Mouse (Mus musculus) lung, postnatal 25 days (tissue): ENCODE measurements at regions not wholly inside any gene's neighbourhood (a gene's known extent, or its start where the extent isn't known, plus 50 kb on each side); places are given as distances from the start of the nearest gene placed in this dataset.

Source experiments
- DNase-seq: peaks from one replicate; pipeline ENCODE4 v3.0.0; 2022; ENCODE audit warnings: low spot score

DNA sequence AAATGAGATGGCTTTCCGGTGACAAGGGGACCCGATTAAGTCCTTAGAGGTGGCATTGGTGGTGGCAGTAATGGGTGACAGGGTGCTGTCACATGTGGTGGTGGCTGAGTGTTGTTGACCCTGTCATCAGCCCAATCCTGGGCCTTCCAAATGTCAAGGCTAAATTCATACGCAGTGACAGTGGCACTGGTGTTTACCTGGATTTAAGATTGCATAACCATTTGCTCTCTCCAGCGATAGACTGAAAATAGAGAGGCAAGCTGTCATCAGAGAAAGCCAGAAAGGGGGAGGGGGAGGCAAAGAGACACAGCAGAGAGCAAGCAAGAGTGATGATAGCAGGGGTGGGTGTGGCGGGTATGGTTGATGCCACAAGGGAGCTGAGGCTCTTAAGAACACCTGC, 215.1 kb downstream of the Suds3 start:
- no peak for DNase-seq

DNA sequence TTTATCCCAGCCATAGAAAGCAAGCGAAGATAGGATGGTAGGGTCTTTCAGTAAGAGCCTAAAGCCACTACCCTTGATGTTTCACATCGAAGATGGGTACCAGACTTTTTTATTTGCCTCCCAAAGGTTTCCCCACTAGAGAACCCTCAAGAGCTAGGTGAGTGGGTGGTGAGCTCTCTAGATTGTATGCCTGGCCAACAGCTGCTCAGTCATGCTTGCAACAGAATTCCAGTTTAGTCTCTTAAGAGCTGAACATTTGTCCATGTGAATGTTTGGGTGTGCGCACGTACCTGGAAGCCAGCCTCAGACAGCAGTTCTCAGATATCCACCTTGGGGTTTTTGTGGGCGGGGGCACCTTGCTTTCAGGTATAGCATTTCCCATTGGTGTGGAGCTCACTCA, 218.5 kb downstream of the Suds3 start:
- no peak for DNase-seq

DNA sequence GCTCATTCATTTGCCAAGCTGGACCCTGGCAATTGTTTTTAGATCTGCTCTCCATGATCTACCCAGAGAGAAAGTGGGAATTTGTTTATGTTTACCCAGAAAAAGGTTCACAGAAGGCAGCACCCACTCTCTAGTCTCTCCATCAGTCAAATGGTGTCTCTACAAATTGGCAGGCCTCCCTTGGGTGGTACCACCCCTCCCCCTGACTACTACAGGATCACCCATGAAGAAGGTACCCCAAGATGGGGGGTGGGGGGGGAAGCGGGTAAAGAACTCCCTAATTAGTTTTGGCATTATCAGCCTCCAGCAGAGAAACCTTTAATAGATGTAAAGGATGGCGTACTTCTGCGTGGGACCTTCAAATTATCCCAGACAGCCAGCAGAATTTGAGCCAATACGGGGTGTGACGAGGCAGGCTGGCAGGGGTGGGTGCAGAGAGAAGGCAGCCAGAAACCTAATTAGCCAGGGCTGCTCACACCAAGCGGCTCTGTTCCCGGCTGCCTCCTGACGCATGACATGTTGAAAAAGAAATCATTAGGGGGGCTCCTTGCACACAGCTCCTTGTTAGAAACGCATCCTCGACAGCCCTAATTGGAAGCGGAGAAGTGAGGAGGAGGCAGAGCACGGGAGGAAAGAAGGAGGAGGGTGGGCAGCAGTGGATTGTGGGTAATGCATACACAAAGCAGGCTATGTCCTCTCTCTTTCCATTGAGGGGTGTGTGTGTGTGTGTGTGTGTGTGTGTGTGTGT, 220.7 kb downstream of the Suds3 start:
- no peak for DNase-seq

DNA sequence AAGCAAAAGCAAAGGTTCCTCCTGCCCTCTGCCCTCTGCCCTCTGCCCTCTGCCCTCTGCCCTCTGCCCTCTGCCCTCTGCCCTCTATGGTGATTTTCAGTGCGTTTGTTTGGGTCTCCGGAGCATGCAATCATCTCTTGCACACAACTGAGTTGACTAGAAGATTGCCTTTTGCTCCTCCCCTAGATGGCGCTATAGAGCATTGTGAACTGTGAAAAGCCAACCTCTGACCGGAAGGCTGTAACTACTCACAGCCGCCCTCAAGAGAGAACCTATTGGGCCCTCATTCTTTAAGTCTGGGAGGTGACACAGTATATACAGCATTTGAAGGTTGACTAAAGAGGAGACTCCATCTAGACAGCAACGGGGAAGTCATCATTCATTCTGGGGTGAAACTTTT, 221.3 kb downstream of the Suds3 start:
- no peak for DNase-seq

DNA sequence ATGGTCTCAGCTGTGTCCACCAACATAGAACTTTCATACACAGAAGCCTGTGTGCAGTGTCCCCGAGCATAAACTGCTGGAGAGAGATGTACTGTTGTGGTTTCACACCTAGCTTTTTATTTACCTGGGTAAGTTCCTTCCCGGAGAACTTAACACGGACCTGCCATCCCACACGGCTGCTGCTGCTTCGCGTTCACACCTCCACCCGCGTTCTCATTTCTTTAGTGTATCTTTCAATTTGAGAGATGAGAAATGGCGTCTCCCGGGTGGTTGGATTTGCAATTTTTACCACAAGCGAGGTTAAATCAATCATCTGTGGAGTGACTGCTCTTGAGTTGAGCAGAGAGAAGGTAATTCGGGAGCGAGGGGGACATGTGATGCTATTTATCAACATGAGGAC, 223.0 kb downstream of the Suds3 start:
- no peak for DNase-seq

DNA sequence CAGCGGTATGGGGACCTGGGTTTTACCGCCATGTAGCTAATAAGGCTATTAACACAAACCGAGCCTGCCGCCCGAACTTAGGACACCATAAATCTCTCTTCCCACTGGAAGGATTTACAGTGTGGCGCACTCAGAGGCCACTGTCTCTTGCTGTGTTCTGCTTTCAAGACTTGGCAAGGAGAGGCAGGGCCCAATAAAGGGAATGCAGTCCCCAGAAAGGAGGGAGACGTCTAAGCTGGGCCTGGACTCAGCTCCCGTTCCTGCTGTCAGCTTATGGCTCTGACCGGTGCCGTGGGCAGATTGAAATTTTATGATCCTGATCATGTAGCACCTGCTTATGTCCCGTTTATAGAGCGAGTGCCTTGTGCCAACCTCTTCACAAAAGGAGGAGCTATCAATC, 226.7 kb downstream of the Suds3 start:
- DNase-seq: no peak

DNA sequence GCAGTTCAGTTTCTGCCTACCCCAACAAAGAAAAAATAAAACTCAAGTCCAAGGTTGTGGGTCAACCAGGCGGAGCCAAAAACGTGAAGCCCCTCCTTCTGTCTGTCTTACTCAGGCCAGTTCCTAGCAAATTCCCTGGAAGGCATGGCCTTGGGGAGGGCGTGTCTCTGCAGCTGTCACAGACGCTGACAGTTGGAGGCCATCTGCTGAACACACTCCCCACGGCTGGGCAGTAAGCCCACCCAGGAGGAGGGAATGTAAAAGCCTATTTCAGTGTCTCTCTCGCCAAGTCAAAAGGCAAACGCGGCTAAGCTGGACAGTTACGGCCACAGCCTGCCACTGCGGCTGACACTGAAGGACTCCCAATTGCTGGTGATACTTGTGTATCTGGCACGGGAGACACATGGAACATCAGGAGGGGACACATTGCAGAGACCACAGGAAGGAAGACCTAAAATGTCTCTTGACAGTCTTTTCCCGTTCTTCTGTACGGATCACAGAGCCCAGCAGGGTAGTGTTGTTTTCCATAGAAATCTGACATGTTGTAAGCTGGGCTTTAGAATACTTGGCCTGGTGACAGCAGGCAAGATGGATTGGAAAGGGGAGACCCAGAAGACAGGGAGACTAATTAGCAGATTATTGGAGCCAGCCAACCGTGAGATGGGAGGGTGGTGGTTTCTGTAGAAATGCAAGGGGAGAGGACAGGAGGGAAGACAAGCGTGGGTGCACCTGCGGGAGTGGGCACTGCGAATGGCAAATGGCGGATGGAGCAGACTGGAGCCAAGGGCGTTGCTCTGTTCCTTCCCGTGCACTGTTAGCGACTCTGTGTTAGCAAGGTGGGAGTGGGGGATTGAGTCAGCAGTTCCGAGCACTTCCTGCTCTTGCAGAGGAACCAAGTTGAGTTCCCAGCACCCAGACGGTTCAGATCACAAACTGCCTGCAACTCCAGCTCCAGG, 229.5 kb downstream of the Suds3 start:
- DNase-seq: peak; percentile 1

DNA sequence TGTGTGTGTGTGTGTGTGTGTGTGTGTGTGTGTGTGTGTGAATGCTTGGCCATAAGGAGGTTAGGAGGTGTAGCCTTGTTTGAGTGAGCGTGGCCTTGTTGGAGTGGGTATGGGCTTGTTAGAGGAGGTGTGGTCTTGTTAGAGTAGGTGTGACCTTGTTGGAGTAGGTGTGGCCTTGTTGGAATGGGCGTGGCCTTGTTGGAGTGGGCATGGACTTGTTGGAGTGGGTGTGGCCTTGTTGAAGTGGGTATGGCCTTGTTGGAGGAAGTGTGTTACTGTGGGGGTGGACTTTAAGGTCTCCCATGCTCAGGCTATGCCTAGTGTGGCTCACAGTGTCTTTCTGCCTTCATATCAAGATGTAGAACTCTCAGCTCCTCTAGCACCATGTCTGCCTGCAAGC, 236.2 kb downstream of the Suds3 start:
- DNase-seq: no peak

DNA sequence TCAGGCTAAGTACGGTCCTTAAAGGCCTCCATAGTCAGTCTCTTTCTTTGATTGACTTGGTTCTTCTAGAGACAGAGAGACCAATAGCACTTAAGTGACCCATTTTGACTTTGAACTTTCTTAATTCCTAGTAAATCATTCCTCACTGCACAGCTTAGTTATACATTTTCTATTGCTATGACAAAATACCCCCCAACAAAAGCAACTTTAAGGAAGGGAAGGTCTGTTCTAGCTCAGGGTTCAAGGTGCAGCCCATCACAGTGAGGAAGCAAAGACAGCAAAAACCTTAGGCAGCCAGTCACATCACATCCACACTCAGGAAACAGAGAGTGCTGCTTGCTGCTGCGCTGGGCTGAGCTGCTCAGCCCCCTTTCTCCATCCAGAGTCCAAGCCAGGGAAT, 241.0 kb downstream of the Suds3 start:
- no peak for DNase-seq

DNA sequence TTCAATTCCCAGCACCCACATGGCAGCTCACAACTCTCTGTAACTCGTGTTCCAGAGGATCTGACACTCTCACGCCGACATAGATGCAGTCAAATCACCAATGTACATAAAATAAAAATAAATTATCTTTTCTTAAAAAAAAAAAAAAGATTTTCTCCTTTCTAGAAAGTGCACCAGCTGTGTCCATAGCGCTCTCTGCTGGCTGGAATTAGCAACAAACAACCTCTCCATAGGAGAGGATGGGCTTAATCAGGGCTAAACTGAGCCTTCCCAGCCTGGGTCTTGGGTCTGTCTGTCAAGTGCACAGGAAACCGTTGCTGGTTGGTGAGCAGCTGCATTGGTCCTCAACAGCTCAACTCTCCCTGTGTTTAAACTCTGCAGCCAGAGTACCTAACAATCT, 247.8 kb downstream of the Suds3 start:
- DNase-seq: no peak

DNA sequence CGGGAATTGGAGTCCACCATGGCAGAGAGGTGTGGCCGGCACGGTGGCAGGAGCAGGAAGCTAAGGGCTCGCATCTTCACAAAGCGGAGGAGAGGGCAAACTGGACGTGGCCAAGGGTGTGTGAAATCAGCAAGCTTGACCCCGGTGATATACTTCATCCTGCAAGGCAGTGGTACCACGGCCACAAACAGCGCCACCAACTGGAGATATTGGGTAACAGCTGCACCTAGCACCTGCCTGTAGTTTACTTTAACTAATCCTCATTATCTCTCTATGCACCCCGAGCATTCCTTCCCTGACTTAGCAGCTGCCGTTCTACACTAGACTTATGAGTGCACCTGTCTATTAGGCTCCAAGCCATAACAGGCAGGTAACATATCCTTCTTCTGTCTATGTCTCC, 251.6 kb downstream of the Suds3 start:
- DNase-seq: no peak

DNA sequence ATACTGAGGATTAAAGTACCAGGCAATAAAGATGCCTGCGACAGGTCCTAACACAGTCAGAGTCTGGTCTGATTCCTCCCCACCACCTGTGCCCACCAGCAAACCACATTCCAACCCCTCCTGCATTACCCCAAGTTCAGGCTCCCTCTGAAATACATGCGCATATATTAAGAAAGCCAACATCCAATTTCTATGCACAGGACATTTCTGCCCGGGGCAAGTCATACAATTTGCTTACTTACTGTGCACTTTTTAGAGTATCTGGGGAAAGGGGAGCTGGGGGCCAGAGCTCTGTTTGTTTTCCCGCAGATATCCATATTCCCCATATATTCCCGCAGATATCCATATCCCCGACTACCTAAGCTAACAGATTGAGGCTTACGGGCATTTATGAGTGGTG, 261.1 kb upstream of the Srrm4 start:
- no peak for DNase-seq

DNA sequence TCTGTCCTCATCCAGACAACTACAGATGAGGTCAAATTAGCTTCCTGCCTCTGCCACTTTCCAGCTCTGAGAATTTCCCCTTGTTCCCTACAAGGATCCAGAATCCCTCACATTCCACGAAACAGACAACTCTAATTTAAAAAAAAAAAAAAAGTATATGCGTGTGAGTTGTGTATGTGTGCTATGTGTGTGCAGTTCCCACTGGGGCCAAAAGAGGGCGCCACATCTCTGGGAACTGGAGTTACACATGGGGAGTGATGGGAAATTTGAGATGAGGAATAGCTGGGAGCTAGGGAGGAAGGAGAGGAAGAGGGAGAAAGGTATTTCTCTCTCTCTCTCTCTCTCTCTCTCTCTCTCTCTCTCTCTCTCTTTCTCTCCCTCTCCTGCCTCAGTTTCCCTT, 240.3 kb upstream of the Srrm4 start:
- DNase-seq: no peak

DNA sequence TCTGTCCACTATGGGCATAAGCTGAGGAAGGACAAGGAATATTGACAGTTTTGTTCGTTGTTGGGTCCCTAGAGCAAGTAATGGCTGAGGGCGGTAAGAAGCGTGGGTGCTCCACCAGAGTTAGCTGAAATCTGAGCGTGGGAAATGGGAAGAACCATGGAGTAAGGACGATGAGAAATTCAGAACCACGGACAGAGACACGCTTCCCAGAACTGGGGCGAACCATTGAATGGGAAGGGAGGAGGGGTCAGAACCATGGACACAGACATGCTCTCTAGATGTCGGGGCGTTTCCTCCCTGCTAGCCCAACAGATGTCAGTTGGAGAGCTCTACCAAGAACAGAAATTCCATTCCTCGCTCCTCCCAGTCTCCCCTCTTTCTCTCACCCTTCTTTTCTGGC, 238.2 kb upstream of the Srrm4 start:
- no peak for DNase-seq

DNA sequence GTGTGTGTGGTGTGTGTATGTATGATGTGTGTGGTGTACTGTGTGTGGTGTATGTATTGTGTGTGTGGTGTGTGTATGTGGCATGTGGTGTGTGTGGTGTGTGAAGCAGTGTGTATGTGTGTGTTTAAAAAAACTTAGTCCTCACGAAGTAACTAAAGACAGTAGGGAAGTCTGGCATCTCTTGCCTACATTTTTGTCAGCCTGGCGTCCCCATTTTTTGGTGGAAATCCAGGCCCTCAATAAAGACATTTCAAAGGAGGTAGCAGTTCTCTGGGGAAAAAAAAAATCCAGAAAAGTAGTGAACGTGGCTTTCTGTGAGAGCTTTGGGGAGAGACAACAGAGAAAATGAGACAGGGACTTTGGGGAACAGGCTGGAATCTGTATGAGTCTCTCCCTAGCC, 231.6 kb upstream of the Srrm4 start:
- no peak for DNase-seq

DNA sequence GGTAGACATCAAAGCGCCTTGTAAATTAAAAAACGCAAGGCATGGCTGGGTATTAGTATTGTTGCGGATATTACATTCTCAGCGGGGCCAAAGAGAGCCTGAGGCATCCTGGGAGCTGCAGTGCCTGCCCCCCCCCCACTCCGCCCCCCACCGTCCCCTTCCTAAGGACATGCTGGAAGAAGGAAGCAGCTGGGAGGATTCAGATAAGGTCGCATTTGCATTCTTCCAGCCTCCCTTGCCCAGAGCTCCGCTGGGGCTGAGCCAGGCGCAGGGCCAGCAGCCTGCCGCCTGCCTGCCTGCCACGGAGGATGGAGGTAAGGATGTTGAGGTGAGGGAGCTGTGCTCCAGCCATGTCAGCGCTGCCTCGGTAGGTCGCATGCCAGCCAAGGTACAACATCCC, 230.5 kb upstream of the Srrm4 start:
- DNase-seq: no peak

DNA sequence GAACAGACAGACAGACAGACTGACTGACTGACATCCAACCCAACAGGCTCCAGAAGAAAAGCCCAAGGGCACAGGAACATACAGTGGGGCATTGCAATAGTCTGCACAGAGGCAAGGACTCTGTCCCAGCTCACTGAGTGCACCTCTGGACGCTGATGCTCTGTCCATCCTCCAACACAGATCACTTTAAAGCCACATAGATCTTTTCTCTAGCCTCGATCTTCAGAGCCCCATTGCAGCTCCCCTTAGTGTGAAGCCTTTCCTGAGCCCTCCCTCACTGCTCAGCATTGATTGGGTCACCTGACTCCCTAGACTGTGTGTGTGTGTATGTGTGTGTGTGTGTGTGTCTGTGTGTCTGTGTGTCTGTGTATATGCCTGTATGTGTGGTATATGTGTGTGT, 218.2 kb upstream of the Srrm4 start:
- no peak for DNase-seq

DNA sequence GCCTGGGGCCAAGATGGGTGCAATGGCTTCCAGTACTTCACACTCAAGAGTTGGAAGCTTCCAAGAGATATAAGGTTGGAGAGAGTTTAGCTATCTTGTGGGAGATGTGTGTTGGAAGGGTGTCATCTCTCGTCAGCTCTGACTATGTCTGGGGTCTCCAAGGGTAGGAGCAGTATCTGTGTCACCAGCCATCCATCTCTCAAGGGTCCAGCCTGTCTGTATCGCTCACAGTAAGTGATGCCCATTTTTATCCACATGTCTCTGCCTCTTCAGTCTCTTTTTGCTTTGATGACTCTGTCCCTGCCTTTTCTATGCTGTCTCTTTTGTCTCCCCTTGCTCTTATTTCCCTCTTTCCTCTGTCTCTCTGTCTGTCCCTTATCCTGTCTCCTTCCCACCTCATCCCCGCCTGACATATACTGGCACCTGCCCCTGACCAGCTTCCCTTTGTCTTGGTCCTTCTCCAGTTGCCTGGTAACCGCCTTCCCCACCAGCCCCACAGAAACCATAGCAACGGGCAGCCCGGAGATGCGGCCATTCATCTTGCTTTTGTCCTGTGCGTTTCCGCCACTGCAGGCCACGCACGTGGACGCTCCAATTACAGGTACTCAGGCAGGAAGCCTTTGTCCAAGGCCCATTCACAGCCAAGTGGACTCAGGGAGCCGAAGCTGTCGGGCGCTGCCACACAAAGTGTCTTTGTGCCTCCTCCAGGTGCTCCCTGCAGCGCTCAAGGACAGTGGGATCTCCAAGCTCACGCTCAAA, 217.6 kb upstream of the Srrm4 start:
- DNase-seq: no peak

DNA sequence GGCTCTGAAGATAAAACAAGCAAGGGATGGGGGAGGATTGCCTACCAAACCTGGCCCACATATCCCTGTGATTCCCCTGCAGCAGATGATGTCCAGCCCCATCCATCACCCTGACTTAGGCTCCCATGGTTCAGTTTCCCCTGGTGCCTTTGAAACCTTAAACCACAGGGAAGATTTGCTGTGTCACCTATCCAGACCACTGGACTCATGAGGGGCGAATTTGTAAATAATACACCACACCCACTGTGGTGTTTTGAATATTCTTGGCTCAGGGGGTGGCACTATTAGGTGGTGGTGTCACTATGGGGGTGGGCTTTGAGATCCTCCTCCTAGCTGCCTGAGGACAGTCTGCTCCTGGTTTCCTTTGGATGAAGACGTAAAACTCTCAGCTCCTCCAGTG, 205.8 kb upstream of the Srrm4 start:
- no peak for DNase-seq

DNA sequence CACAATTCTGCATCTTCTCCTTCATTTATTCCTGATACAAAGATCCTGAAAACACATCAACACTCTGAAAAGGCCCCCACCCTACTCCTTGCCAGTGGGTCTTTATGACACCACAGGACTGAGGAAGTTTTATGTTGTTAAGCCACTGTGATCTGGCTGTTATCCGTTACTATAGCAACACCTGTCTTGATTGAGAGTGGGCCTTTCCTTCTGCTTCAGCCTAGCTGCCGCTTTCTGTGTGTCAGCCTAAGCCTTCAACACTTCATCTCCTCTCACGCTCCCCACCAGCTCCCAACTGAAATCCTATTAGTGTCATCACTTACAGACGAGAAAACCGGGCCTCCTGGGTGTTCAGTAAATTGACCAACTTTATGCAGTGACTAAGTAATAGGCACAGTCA, 203.6 kb upstream of the Srrm4 start:
- no peak for DNase-seq

DNA sequence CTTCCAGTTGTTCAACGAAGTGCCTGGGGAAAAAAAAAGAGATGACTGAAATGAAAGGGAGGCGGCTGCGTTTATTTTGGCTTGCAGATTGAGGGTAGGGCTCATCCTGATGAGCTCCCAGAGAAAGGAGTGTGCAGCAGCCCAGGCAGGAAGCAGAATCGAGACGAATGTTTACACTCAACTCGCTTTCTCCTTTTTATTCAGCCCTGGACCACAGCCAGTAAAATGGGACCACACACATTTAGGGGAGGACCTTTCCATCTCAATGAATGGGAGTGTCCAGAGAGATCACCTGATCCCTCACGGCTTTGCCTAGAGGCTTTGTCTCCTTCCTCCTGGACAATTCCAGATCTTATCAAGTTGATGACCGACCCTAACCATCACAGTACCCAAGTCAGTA, 198.8 kb upstream of the Srrm4 start:
- no peak for DNase-seq

DNA sequence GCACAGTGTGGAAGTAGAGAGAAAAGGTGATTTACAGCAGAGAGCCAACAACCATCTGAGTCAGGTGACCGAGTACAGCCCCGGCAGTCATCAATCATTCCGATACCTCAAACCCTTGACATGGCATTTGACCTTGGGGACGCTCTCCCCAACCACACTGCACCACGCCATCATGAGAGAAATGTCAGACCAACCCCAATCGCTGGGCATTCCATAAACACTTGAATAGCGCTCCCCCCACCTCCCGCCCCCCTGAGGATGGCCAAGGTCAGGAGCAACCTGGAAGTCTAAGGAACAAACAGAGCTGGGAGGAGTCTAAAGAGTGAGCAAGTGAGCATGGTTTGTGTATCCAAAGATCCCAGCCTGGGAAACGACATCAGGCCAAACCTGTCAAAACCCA, 198.2 kb upstream of the Srrm4 start:
- DNase-seq: no peak

DNA sequence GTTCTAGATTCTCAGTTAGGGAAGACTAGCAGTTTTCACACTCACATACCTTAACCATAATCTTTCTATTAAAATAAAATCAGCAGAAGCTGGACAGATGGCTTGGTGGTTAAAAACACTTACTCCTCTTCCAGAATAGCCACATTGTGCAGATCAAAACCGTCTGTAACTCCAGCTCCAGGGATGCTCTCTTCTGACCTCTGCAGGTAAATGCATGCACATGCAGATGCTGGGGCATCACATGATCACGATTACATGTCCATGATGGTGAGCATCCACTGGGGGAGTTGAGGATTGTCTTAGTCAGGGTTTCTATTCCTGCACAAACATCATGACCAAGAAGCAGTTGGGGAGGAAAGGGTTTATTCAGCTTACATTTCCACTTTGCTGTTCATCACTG, 184.8 kb upstream of the Srrm4 start:
- no peak for DNase-seq
